Mouse (Mus musculus) MEL (cell line): Measurements from ENCODE around the gene Kcnk10.

Source experiments
- CTCF ChIP-seq, 3 experiments: IDR thresholded peaks in 2 of 3; conservative IDR thresholded peaks in 1 of 3; 2 replicates each; pipeline ENCODE4 v1.5.1; 2011 to 2012; ENCODE audit warnings: low read length in 3 of 3, low read depth in 2 of 3, mild to moderate bottlenecking in 2 of 3, improper control_type of control experiment in 1 of 3, inconsistent platforms in 1 of 3, mixed read lengths in 1 of 3, moderate library complexity in 1 of 3; ENCODE audit not compliant: control insufficient read depth in 1 of 3, insufficient read depth in 1 of 3, poor library complexity in 1 of 3, severe bottlenecking in 1 of 3
- GABPA ChIP-seq: IDR thresholded peaks from 2 replicates; pipeline ENCODE4 v1.6.1; 2012; ENCODE audit warnings: low read depth, mild to moderate bottlenecking, inconsistent platforms, low read length, improper control_type of control experiment, moderate library complexity
- RCOR1 ChIP-seq: IDR thresholded peaks from 2 replicates; pipeline ENCODE4 v1.6.1; 2012; ENCODE audit warnings: low read depth, mild to moderate bottlenecking, inconsistent platforms, low read length, improper control_type of control experiment
- SMC3 ChIP-seq: IDR thresholded peaks from 2 replicates; pipeline ENCODE4 v1.6.1; 2011; ENCODE audit warnings: low read depth, low read length, improper control_type of control experiment
- TCF12 ChIP-seq: IDR thresholded peaks from 2 replicates; pipeline ENCODE4 v1.6.1; 2014; ENCODE audit warnings: low read depth, mild to moderate bottlenecking, inconsistent platforms, low read length, improper control_type of control experiment, moderate library complexity
- ZMIZ1 ChIP-seq: IDR thresholded peaks from 2 replicates; pipeline ENCODE4 v1.6.1; 2012; ENCODE audit warnings: low read depth, mild to moderate bottlenecking, inconsistent platforms, low read length, improper control_type of control experiment, moderate library complexity

DNA sequence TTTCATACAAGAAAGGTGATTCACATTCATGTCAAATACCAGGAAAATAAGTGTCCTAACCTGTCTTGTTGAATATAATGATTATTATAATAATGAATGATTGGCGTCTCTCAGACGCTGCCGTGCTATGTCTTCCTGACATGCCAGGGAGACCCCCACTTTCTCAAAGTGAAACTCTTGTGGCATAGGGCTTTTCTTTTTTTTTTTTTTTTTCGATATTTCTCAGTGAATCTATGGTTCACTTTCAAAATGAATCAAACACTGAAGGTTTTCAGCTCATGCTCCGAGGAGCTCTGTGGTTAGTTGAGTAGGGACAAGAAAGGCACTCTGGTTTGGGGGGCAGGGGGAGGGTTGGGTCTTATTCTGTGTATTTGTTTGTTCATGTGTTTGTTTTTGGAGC, 22.8 kb upstream of the Kcnk10 start:
- TF ChIP-seq RCOR1 (no peak), GABPA (no peak), ZMIZ1 (no peak), TCF12 (no peak), SMC3 (no peak), CTCF (IDR thresholded peaks at IDR 0.05 in 2 of 3, conservative IDR thresholded peaks at IDR 0.05 in 1 of 3; ENCODE audit: control insufficient read depth in 1 of 3, insufficient read depth in 1 of 3, low read depth in 2 of 3, low read length in 3 of 3, poor library complexity in 1 of 3, severe bottlenecking in 1 of 3) (no peak)
